Comparison of ENCODE assay signal across 11 mouse cellular contexts in genomic region chr7:5047313-5047712, GRCm38 (mm10). TPM values are rescaled to one million over a fixed set of nuclear protein-coding genes. Genes with fewer than 3 reads are reported as not detected.
DNase-seq lines count a peak whose midpoint lies in the region; ATAC-seq lines count a peak whose summit lies in the region.
"Had no signal": no experiment of that assay in that cellular context is flagged by ENCODE, and none has a peak within 500 bp of the region (broad histone marks: within the 10 kb centered on the region; RNA-seq: fewer than 3 reads in every experiment).

No protein-coding gene starts in this region.

- peak; percentile 53 to 68 for DNase-seq in heart, postnatal 10 days
- no peak for DNase-seq in heart, embryonic 10.5 days (ENCODE audit: low spot score)
- peak; percentile 55 for DNase-seq in 3T3-L1 (ENCODE audit: low read depth, low spot score)
- DNase-seq in frontal cortex, postnatal 25 days (ENCODE audit: low spot score in 2 of 2), result no peak
- DNase-seq in gastrocnemius, postnatal 10 days, result no peak
- DNase-seq in adrenal gland, postnatal 25 days, result no peak
- DNase-seq: right cerebral cortex, adult 18-20 months had no signal

- ATAC-seq in CD4-positive, CD25-positive, alpha-beta regulatory T cell, adult 4 months, result peak; percentile 60
- peak; percentile 20 to 24; a peak in 1 of 4 replicates for ATAC-seq in hematopoietic stem cell, adult 5-6 weeks (replicated peaks in 1 of 2; ENCODE audit: insufficient read depth in 1 of 2, low FRiP score in 2 of 2, low TSS enrichment in 1 of 2, low read depth in 1 of 2, poor library complexity in 2 of 2, severe bottlenecking in 2 of 2)

- H3K27me3 ChIP-seq in heart, embryonic 10.5 days (ENCODE audit: insufficient read depth, poor library complexity, severe bottlenecking), result peaks cover 7% of the 10 kb centered on the region

- no peak overlapping the region for H3K4me3 ChIP-seq in heart, embryonic 10.5 days

- intact Hi-C loops in heart, postnatal 10 days (cut with DNase I), result loop anchor here (1.0 kb wide), 1 partner anchor 104 kb away; no protein-coding TSS in a partner anchor

- no peaks in the 10 kb centered on the region for H3K36me3 ChIP-seq in heart, embryonic 10.5 days

- H3K9me3 ChIP-seq in heart, embryonic 10.5 days, result no peaks in the 10 kb centered on the region

- no peak overlapping the region for H3K27ac ChIP-seq in heart, embryonic 10.5 days

- WGBS in heart, embryonic 10.5 days, result 17% methylated on average over 2 of the region's 2 CpGs

- H3K4me1 ChIP-seq in heart, embryonic 10.5 days, result peaks cover 14% of the 10 kb centered on the region; the same call in 1 of the 2 replicates

RNA-seq across cellular contexts. Expression of gene Zfp580, which starts 4.0 kb away (rescaled TPM):
- 10 to 100 TPM; 10.6 to 12.6 TPM for total RNA-seq in heart, postnatal 10 days (2021)
- 17.6 and 21.4 TPM in 2 replicates for polyA plus RNA-seq in heart, embryonic 10.5 days (2016; fragmentation: Nextera tagmentation; extraction: Ambion mirVana)
- polyA plus RNA-seq in CD4-positive, CD25-positive, alpha-beta regulatory T cell, adult 4 months (2017; shearing (Covaris generic)), result under 1 TPM in 1 of 2 experiments, not detected in 1; 0.69 TPM
- 2.1 and 2.4 TPM in 2 replicates for total RNA-seq in hematopoietic stem cell, adult 5-6 weeks (2017)
- 1 to 10 TPM; 7.3 to 10.0 TPM for total RNA-seq in gastrocnemius, postnatal 10 days (2021)
- total RNA-seq in adrenal gland, postnatal 25 days (2021), result 7.9 and 8.8 TPM in 2 replicates

RNA-seq across cellular contexts. Expression of gene Zfp784, which starts 9.1 kb away (rescaled TPM):
- total RNA-seq in heart, postnatal 10 days (2021), result 1 to 10 TPM; 5.9 to 7.3 TPM
- polyA plus RNA-seq in heart, embryonic 10.5 days (2016; fragmentation: Nextera tagmentation; extraction: Ambion mirVana), result 3.9 and 4.5 TPM in 2 replicates
- polyA plus RNA-seq in CD4-positive, CD25-positive, alpha-beta regulatory T cell, adult 4 months (2017; shearing (Covaris generic)), result 1 to 10 TPM; 4.5 to 9.3 TPM
- 3.9 and 5.9 TPM in 2 replicates for total RNA-seq in hematopoietic stem cell, adult 5-6 weeks (2017)
- total RNA-seq in gastrocnemius, postnatal 10 days (2021), result 1 to 10 TPM; 4.9 to 6.0 TPM
- 4.7 and 5.5 TPM in 2 replicates for total RNA-seq in adrenal gland, postnatal 25 days (2021)

RNA-seq across cellular contexts. Expression of gene 4632433K11Rik, which starts 13.4 kb away (rescaled TPM):
- total RNA-seq in heart, postnatal 10 days (2021), result not detected
- not detected in 2 replicates for polyA plus RNA-seq in heart, embryonic 10.5 days (2016; fragmentation: Nextera tagmentation; extraction: Ambion mirVana)
- polyA plus RNA-seq in CD4-positive, CD25-positive, alpha-beta regulatory T cell, adult 4 months (2017; shearing (Covaris generic)), result not detected
- 1.3 TPM in 1 of 2 replicates, not detected in the other for total RNA-seq in hematopoietic stem cell, adult 5-6 weeks (2017)
- under 1 TPM in 1 of 2 experiments, not detected in 1; 0.49 TPM for total RNA-seq in gastrocnemius, postnatal 10 days (2021)
- 1.1 TPM in 1 of 2 replicates, not detected in the other for total RNA-seq in adrenal gland, postnatal 25 days (2021)
- polyA plus RNA-seq: heart, embryonic 14.5 days; liver, embryonic 16.5 days had no signal

RNA-seq across cellular contexts. Expression of gene U2af2, which starts 14.6 kb away (rescaled TPM):
- total RNA-seq in heart, postnatal 10 days (2021), result 100 to 1,000 TPM; 102 to 109 TPM
- 107 and 121 TPM in 2 replicates for polyA plus RNA-seq in heart, embryonic 10.5 days (2016; fragmentation: Nextera tagmentation; extraction: Ambion mirVana)
- 10 to 100 TPM; 27.5 to 28.2 TPM for polyA plus RNA-seq in CD4-positive, CD25-positive, alpha-beta regulatory T cell, adult 4 months (2017; shearing (Covaris generic))
- total RNA-seq in hematopoietic stem cell, adult 5-6 weeks (2017), result 229 and 261 TPM in 2 replicates
- total RNA-seq in gastrocnemius, postnatal 10 days (2021), result 10 to 100 TPM; 70.2 to 94.0 TPM
- 191 and 195 TPM in 2 replicates for total RNA-seq in adrenal gland, postnatal 25 days (2021)

RNA-seq across cellular contexts. Expression of gene Ccdc106, which starts 27.0 kb away (rescaled TPM):
- under 1 TPM; 0.26 to 0.32 TPM for total RNA-seq in heart, postnatal 10 days (2021)
- 1.4 and 4.7 TPM in 2 replicates for polyA plus RNA-seq in heart, embryonic 10.5 days (2016; fragmentation: Nextera tagmentation; extraction: Ambion mirVana)
- polyA plus RNA-seq in CD4-positive, CD25-positive, alpha-beta regulatory T cell, adult 4 months (2017; shearing (Covaris generic)), result under 1 TPM in 1 of 2 experiments, not detected in 1; 0.58 TPM
- not detected in 2 replicates for total RNA-seq in hematopoietic stem cell, adult 5-6 weeks (2017)
- 1 to 10 TPM in 1 of 2 experiments, under 1 TPM in 1; 0.35 to 1.4 TPM for total RNA-seq in gastrocnemius, postnatal 10 days (2021)
- 1.00 and 1.1 TPM in 2 replicates for total RNA-seq in adrenal gland, postnatal 25 days (2021)

Comparison
In these comparisons a context has a peak if more than half of its experiments do, and no peak if none do; other contexts are left out.
1. DNase-seq: peak in heart, postnatal 10 days (2 of 2) and 3T3-L1 (single experiment); none in heart, embryonic 10.5 days (single experiment), frontal cortex, postnatal 25 days (0 of 2), gastrocnemius, postnatal 10 days (single experiment) and adrenal gland, postnatal 25 days (single experiment).